Mouse (Mus musculus): Measurements from ENCODE around the gene Gan. TPM values are rescaled to one million over a fixed set of nuclear protein-coding genes. Genes with fewer than 3 reads are reported as not detected.

Gene Gan
- 0.18 and 0.24 TPM in 2 replicates for polyA plus RNA-seq (2012)

DNA sequence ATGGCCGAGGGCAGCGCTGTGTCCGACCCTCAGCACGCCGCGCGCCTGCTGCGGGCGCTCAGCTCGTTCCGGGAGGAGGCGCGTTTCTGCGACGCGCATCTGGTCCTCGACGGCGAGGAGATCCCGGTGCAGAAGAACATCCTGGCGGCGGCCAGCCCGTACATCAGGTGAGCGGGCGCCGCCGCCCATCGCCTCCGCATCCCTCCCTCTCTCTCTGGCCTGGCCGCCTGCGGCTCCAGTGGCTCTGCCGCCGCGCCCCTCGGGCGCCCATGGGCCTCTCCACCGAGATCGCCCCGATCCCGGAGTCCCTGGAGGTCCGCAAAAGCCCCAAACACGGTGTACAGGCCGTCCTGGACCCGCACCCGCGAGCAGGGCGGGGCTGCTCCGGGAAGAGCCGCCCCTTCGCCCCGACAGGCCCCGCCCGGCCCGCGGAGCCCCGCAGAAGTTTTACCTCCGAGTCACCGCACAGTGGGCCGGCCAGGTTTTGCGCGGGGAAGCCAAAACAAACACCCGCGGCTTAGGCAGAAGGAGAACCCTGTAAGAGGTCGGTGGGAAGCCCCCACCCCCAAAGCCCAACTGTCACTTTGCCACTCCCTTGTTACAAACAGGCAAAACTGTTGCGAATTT is at the start of gene Gan:
TSS of gene Gan (plus strand) at position 1 of the 627 bp plus-strand sequence.
- TF ChIP-seq TAL1 (IDR thresholded peaks at IDR 0.05; ENCODE audit: low read length): no peak
- no peak for TF ChIP-seq GATA1 (IDR thresholded peaks at IDR 0.05; ENCODE audit: low read length)
- H3K27me3 ChIP-seq (ENCODE audit: control insufficient read depth): no peaks in the 10 kb centered on the region
- H3K36me3 ChIP-seq (ENCODE audit: control insufficient read depth): no peaks in the 10 kb centered on the region
- H3K4me3 ChIP-seq (replicated peaks): peak within 1 kb of the TSS; percentile 68
- peaks cover 53% of the 10 kb centered on the region for H3K4me1 ChIP-seq (ENCODE audit: control insufficient read depth)
- no peaks in the 10 kb centered on the region for H3K9me3 ChIP-seq (ENCODE audit: control insufficient read depth, low read length)

DNA sequence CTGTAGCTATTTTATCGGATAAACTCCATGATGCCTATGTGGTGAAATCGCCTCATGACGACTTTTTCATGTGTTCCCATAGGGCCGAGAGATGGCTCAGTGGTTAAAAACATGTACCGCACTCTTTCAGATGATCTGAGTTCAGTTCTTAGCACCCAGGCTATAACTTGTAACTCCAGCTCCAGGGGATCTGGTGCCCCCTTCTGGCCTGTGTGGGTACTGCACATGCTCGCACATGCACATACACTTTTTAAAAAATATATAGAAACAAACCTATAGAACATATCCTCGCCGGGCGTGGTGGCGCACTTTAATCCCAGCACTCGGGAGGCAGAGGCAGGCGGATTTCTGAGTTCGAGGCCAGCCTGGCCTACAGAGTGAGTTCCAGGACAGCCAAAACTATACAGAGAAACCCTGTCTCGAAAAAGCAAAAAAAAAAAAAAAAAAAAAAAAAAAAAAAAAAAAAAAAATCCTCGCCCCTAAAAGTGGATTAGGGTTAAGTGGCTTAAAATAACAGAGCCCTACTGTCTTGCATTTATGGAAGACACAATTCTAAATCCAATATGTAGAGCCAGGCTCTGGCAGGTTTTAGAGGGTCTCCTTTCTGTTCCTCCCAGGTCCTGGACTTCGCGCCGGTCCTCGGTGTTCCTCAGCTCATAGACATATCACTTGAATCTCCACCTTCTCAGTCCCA is 48.8 kb upstream of the Gan start:
- H3K9me3 ChIP-seq (ENCODE audit: control insufficient read depth, low read length): peaks cover 9% of the 10 kb centered on the region
- H3K4me1 ChIP-seq (ENCODE audit: control insufficient read depth): peaks cover 3% of the 10 kb centered on the region; the same call in 1 of the 2 replicates
- no peak overlapping the region for H3K4me3 ChIP-seq (replicated peaks)
- no peak for TF ChIP-seq GATA1 (IDR thresholded peaks at IDR 0.05; ENCODE audit: low read length)
- TF ChIP-seq TAL1 (IDR thresholded peaks at IDR 0.05; ENCODE audit: low read length): no peak
- H3K27me3 ChIP-seq (ENCODE audit: control insufficient read depth): no peaks in the 10 kb centered on the region; the same call in 1 of the 2 replicates
- peaks cover 6% of the 10 kb centered on the region for H3K36me3 ChIP-seq (ENCODE audit: control insufficient read depth)

DNA sequence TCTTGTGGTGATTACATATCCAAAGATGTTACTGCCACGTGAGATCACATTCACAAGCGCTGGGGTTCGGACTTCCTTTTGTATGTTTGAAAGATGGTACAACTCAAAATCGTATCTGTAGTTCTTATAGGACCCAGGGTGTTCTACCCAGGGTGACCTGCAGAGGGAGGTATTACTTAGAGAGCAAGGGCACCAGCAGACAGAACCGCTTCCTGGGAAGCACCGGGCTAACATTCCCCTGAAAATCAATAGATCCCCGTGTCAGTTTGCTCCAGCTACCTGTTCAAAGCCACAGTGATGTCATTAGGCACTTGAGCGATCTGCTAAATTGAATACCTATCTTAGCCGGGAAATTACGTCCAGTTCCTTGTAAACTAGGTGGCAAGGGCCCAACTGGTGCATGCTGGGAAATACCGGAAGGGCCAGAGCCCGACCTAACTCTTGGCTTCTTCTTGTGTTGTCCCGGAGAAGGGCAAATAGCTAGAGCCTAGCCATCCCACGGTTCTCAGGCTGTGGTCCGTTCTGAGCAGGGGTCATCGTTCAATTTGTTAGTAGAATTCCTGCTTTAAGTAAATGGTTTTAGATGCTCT is 48.0 kb upstream of the Gan start:
- no peaks in the 10 kb centered on the region; the same call in 1 of the 2 replicates for H3K27me3 ChIP-seq (ENCODE audit: control insufficient read depth)
- H3K4me3 ChIP-seq (replicated peaks): no peak overlapping the region
- TF ChIP-seq GATA1 (IDR thresholded peaks at IDR 0.05; ENCODE audit: low read length): no peak
- TF ChIP-seq TAL1 (IDR thresholded peaks at IDR 0.05; ENCODE audit: low read length): no peak
- peaks cover 9% of the 10 kb centered on the region for H3K9me3 ChIP-seq (ENCODE audit: control insufficient read depth, low read length)
- peaks cover 6% of the 10 kb centered on the region for H3K36me3 ChIP-seq (ENCODE audit: control insufficient read depth)
- H3K4me1 ChIP-seq (ENCODE audit: control insufficient read depth): peaks cover 8% of the 10 kb centered on the region

GRCm38 (mm10) chr8:117111641-117112040 is 46.3 kb upstream of the Gan start:
- TF ChIP-seq TAL1 (IDR thresholded peaks at IDR 0.05; ENCODE audit: low read length) (no peak), GATA1 (IDR thresholded peaks at IDR 0.05; ENCODE audit: low read length) (no peak)
- H3K9me3 ChIP-seq (ENCODE audit: control insufficient read depth, low read length): peaks cover 9% of the 10 kb centered on the region
- peaks cover 24% of the 10 kb centered on the region for H3K4me1 ChIP-seq (ENCODE audit: control insufficient read depth)
- no peaks in the 10 kb centered on the region; the same call in 1 of the 2 replicates for H3K27me3 ChIP-seq (ENCODE audit: control insufficient read depth)
- H3K4me3 ChIP-seq (replicated peaks): no peak overlapping the region
- H3K36me3 ChIP-seq (ENCODE audit: control insufficient read depth): peaks cover 6% of the 10 kb centered on the region

GRCm38 (mm10) chr8:117112261-117112660 is 45.7 kb upstream of the Gan start:
- H3K4me1 ChIP-seq (ENCODE audit: control insufficient read depth): peaks cover 24% of the 10 kb centered on the region
- H3K27me3 ChIP-seq (ENCODE audit: control insufficient read depth): no peaks in the 10 kb centered on the region; the same call in 1 of the 2 replicates
- H3K9me3 ChIP-seq (ENCODE audit: control insufficient read depth, low read length): peaks cover 9% of the 10 kb centered on the region
- peaks cover 6% of the 10 kb centered on the region for H3K36me3 ChIP-seq (ENCODE audit: control insufficient read depth)
- H3K4me3 ChIP-seq (replicated peaks): no peak overlapping the region
- TF ChIP-seq GATA1 (IDR thresholded peaks at IDR 0.05; ENCODE audit: low read length) (no peak), TAL1 (IDR thresholded peaks at IDR 0.05; ENCODE audit: low read length) (no peak)

DNA sequence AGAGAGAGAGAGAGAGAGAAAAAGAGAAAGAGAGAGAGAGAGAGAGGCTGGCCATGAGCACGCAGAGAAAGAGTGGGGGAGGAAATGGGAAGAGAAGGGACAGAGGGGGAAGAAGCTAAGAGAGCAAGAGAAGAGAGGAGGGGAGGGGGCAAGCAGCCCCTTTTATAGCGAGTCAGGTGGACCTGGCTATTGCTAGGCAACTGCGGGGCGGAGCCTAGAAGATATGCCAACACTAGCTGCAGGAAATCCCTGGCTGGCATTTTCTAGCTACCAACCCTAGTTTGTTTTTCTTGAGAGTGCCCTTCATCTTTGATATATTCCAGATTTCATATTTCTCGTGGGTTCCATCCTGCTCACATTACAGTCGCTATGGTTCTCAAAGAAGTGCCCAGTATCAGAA is 42.8 kb upstream of the Gan start:
- Histone ChIP-seq H3K36me3 (ENCODE audit: control insufficient read depth) (no peaks in the 10 kb centered on the region; the same call in 1 of the 2 replicates), H3K4me3 (replicated peaks) (no peak overlapping the region), H3K27me3 (ENCODE audit: control insufficient read depth) (no peaks in the 10 kb centered on the region), H3K9me3 (ENCODE audit: control insufficient read depth, low read length) (no peaks in the 10 kb centered on the region), H3K4me1 (ENCODE audit: control insufficient read depth) (peaks cover 22% of the 10 kb centered on the region)
- TF ChIP-seq TAL1 (IDR thresholded peaks at IDR 0.05; ENCODE audit: low read length) (no peak), GATA1 (IDR thresholded peaks at IDR 0.05; ENCODE audit: low read length) (no peak)

DNA sequence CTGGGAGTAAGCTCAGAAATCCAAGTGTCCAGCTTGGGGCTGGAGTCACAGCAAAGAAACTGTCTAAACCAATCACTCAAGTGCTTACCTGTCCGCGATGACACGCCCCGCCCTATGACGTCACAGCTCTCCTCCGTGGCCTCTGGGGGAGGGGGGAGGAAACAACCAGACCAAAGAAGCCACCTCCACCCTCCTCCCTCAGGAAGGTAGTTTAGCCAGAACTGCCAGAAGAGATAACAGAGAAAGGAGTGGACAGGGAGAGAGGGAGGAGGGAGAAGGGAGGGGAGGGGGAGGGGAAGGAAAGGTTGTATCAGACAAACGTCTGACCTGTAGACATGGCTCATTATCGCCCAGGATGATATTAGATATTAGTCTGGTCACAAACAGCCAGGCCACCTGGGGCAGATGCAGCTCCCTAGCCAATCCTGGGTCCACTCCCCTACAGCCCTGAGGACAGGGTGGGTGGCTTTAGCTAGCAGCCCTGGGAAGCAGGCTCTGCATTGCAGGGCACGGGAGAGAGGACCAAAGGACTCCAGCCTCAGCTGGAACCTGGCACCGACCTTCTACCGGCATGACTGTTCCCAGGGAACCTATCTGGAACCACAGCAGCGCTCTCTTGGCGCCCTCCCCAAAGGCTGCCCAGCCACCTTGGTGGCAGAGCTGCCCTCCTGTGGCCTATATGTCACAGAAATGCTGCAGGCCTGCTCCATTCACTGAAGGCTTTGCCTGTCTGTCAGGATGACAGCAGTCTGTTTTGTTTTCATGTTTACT is 42.1 kb upstream of the Gan start:
- Histone ChIP-seq H3K9me3 (ENCODE audit: control insufficient read depth, low read length) (no peaks in the 10 kb centered on the region), H3K36me3 (ENCODE audit: control insufficient read depth) (no peaks in the 10 kb centered on the region; the same call in 1 of the 2 replicates), H3K4me1 (ENCODE audit: control insufficient read depth) (peaks cover 22% of the 10 kb centered on the region), H3K27me3 (ENCODE audit: control insufficient read depth) (no peaks in the 10 kb centered on the region), H3K4me3 (replicated peaks) (no peak overlapping the region)
- TF ChIP-seq GATA1 (IDR thresholded peaks at IDR 0.05; ENCODE audit: low read length): no peak
- no peak for TF ChIP-seq TAL1 (IDR thresholded peaks at IDR 0.05; ENCODE audit: low read length)

DNA sequence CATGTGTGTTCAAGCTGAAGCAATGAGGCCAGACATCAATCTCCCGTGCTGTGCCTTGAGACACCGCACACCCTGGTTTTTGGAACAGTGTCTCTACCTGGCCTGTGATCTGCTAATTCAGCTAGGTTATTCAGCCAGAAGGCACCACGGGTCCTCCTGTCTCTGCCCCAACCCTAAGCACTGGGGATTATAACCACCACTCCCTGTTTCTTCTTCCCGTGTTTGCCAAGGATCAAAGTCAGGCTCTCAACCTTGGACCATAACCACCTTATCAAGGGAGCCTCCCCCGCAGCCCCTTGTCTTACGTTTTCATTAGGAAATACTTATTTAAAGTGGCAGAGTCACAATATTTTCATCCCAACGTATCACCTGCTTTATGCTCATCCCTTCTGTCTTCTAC is 41.4 kb upstream of the Gan start:
- TF ChIP-seq GATA1 (IDR thresholded peaks at IDR 0.05; ENCODE audit: low read length) (no peak), TAL1 (IDR thresholded peaks at IDR 0.05; ENCODE audit: low read length) (no peak)
- H3K4me1 ChIP-seq (ENCODE audit: control insufficient read depth): peaks cover 22% of the 10 kb centered on the region
- H3K9me3 ChIP-seq (ENCODE audit: control insufficient read depth, low read length): no peaks in the 10 kb centered on the region
- H3K27me3 ChIP-seq (ENCODE audit: control insufficient read depth): no peaks in the 10 kb centered on the region
- no peak overlapping the region for H3K4me3 ChIP-seq (replicated peaks)
- H3K36me3 ChIP-seq (ENCODE audit: control insufficient read depth): no peaks in the 10 kb centered on the region; the same call in 1 of the 2 replicates
